Mouse (Mus musculus) forebrain, embryonic 10.5 days (tissue): Measurements from ENCODE around the gene N4bp2l2. TPM values are rescaled to one million over a fixed set of nuclear protein-coding genes. Genes with fewer than 3 reads are reported as not detected.

ENCODE experiments used
- DNase-seq: peaks from one replicate; pipeline ENCODE4 v3.0.0-alpha.2; 2017; ENCODE audit warnings: low spot score; ENCODE audit errors: extremely low spot score
- H3K27ac ChIP-seq: fragments of 300-500 bp; sonication (generic); 2 replicates; pipeline ENCODE4 v1.5.1; 2016; ENCODE audit warnings: mild to moderate bottlenecking
- H3K27me3 ChIP-seq: fragments of 300-500 bp; sonication (generic); 2 replicates; pipeline ENCODE4 v1.6.1; 2016; ENCODE audit warnings: mild to moderate bottlenecking; ENCODE audit not compliant: poor library complexity, severe bottlenecking
- H3K36me3 ChIP-seq: fragments of 300-500 bp; sonication (generic); replicated peaks from 2 replicates; pipeline ENCODE4 v1.6.1; 2016; ENCODE audit warnings: mild to moderate bottlenecking, moderate library complexity
- H3K4me1 ChIP-seq: fragments of 300-500 bp; sonication (generic); 2 replicates; pipeline ENCODE4 v1.6.1; 2016
- H3K4me3 ChIP-seq: fragments of 300-500 bp; sonication (generic); 2 replicates; pipeline ENCODE4 v1.5.1; 2016; ENCODE audit warnings: mild to moderate bottlenecking, moderate library complexity
- H3K9me3 ChIP-seq: fragments of 300-500 bp; sonication (generic); 2 replicates; pipeline ENCODE4 v1.6.1; 2016; ENCODE audit warnings: mild to moderate bottlenecking, moderate library complexity
- WGBS: fragments of 180-500 bp; shearing (Covaris S2); methylation state at CpG from one replicate; pipeline ENCODE4 v1.1.7; 2016; 5-methylcytosine and 5-hydroxymethylcytosine counted together
- polyA plus RNA-seq: library from polyadenylated mRNA; unstranded; fragments of >200 nt; fragmentation: Nextera tagmentation; extraction: Ambion mirVana; gene quantifications from 2 replicates; pipeline ENCODE4 v1.2.1, GENCODE M21; 2016

Gene N4bp2l2
- polyA plus RNA-seq, 1 experiment from 2014 or later = 33.3 TPM

DNA sequence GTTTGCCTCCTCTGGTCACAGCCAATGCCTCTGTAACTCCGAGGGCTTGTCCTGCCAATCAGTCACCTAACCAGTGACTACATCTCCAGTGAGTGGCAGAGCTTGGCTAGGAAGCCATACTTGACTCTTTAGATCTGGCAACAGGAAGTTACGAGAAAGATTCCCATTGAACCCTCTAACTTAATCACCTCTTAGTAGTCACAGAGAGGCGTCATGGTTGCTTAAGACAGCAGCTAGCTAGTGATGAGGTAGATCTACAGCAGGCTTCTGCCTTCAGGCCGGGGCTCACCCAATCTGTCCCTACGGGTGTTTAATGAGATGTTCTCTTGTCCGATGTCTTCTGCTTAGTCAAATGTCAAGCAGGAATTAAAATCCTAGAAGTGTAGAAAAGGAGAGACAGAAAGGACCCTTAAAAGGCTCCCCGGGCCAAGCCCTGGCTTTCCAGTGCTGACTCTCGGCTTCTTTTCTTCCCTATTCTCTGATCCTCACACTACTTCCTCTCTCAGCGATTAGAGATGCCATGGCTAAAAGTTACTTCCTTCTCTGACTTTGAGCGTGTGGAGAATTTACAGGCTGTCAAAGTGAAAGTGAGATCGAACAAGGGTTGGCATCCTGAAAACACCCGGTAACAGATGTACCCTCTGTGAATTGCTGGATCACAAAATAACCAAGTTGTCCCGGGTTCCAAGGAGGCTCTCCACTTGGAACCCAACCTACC, 73.6 kb downstream of the N4bp2l2 start:
- no peak for DNase-seq
- peak overlapping the region; percentile 79; the same call in 1 of the 2 replicates for H3K4me3 ChIP-seq
- no peak overlapping the region for H3K27ac ChIP-seq
- H3K4me1 ChIP-seq = peaks cover 24% of the 10 kb centered on the region
- H3K27me3 ChIP-seq = peaks cover 57% of the 10 kb centered on the region
- H3K36me3 ChIP-seq = no peaks in the 10 kb centered on the region
- H3K9me3 ChIP-seq = no peaks in the 10 kb centered on the region
- WGBS = 77% methylated on average over 13 of the region's 13 CpGs

DNA sequence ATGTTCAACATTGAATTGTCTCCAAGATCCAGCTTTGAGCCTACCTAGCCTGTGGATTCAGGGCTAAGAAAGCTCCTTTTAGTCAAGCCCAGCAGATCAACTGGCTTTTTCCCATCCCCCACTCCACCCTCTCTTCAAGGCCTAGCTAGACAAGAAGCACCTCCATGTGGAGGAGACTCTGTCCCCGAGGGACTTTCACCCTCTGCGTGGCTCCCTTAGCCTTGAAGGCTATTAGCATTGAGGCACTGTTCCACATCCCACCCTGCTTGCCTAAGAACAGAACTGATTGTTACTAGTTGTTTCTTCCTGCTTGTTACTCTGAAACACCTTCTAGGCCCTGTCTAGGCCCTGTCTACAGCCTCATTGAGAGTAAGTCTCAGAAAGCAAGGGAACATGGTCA, 76.0 kb downstream of the N4bp2l2 start:
- Histone ChIP-seq H3K27me3 (peaks cover 33% of the 10 kb centered on the region), H3K4me3 (no peak overlapping the region), H3K27ac (no peak overlapping the region), H3K9me3 (no peaks in the 10 kb centered on the region), H3K4me1 (peaks cover 19% of the 10 kb centered on the region), H3K36me3 (no peaks in the 10 kb centered on the region)
- DNase-seq = no peak
- whole genome bisulfite sequencing = 76% methylated on average over 2 of the region's 2 CpGs

DNA sequence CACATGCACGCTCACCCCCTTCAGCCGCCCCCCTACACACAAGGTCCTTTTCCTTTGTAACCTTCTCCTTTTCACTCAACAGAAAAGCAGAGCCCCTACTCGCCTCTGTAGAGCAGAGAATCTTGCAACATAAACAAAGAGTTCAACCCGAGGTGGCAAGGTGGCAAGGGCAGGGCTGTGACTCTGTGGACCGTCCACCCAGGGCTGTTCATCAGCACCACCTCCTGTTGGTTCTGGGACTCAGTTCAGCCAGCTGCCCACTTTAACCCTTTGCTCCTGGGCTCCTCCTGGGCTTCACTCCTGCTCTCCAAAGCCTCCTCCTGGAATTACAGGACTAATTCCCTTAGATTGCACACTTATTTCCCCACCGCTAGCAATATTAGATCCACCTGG, 81.7 kb downstream of the N4bp2l2 start:
- DNase-seq = no peak
- no peak overlapping the region for H3K4me3 ChIP-seq
- H3K27me3 ChIP-seq = no peaks in the 10 kb centered on the region
- H3K9me3 ChIP-seq = no peaks in the 10 kb centered on the region
- WGBS = 69% methylated on average over 6 of the region's 6 CpGs
- H3K4me1 ChIP-seq = no peaks in the 10 kb centered on the region
- no peaks in the 10 kb centered on the region for H3K36me3 ChIP-seq
- no peak overlapping the region for H3K27ac ChIP-seq

DNA sequence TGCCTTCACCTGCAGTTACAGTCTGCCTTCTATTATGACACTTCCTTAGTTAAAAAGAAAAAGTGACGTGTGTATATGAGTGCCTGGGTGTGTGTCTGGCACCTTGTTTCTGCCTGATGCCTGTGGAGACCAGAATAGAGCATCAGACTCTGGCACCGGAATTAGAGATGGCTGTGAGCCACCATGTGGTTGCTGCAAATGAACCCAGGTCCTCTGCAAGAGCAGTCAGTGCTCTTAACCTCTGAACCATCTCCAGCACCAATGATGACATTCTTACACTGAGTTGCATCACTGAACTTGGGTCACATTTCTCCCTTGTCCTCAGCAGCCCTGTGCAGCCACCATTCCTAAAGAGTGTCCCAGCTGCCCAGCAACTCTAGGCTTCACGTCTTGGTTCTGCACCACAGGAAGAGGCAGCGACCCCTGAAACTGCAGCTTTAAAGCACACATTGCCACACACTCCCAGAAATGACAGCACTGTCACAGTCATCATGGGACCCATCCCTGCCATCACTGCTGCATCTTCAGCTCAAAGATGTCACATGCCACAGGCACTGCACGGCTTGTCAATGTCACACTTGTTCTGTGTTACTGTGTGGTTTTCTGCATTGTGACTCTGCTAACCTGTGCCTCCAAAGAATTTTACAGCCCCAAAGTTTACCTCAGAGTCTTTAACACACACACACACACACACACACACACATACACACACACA, 82.2 kb downstream of the N4bp2l2 start:
- Histone ChIP-seq H3K27ac (no peak overlapping the region), H3K36me3 (no peaks in the 10 kb centered on the region), H3K4me1 (no peaks in the 10 kb centered on the region), H3K4me3 (no peak overlapping the region), H3K27me3 (no peaks in the 10 kb centered on the region), H3K9me3 (no peaks in the 10 kb centered on the region)
- 85% methylated on average over 5 of the region's 5 CpGs for WGBS
- no peak for DNase-seq

DNA sequence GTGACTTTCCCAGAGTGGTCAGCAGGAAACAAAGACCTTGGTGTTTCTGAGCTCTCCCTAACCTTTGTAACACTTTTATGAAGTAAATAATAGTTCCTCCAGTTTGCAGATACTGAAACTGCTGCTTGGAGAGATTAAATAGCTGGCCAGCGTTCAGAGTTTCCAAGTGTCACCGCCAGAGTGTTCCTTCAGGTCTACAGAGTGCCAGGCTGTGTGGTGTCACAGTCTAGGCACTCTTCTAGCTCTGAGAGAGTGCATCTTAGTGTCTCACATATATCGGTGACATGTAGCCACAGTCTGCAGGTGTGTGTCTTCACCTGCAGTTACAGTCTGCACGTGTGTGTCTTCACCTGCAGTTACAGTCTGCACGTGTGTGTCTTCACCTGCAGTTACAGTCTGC, 82.8 kb downstream of the N4bp2l2 start:
- 87% methylated on average over 5 of the region's 5 CpGs for WGBS
- no peaks in the 10 kb centered on the region for H3K4me1 ChIP-seq
- H3K4me3 ChIP-seq = no peak overlapping the region
- H3K36me3 ChIP-seq = no peaks in the 10 kb centered on the region
- no peak overlapping the region for H3K27ac ChIP-seq
- no peaks in the 10 kb centered on the region for H3K27me3 ChIP-seq
- DNase-seq = no peak
- H3K9me3 ChIP-seq = no peaks in the 10 kb centered on the region

DNA sequence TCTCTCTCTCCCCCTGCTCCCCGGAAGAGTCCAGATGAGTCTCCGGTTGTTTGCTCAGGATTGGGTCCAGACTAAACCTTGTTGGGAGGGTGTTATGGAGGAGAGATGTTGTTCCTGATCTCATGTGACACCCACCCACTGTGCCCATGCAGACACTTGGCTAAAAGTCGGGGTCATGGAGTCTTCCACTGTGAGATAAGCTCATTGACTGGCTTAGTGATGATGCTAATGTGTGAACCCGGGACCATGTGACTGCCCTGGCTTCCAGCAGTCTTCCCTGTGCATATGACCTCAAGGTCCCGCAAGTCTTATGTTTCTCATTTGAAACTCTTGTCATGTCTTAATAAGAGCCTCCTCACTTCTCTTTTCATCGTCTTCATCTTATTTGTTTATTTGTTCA, 84.8 kb downstream of the N4bp2l2 start:
- Histone ChIP-seq H3K27me3 (no peaks in the 10 kb centered on the region), H3K36me3 (no peaks in the 10 kb centered on the region), H3K9me3 (no peaks in the 10 kb centered on the region), H3K4me3 (no peak overlapping the region), H3K27ac (no peak overlapping the region), H3K4me1 (no peaks in the 10 kb centered on the region)
- DNase-seq = no peak
- WGBS = 75% methylated on average over 6 of the region's 6 CpGs

DNA sequence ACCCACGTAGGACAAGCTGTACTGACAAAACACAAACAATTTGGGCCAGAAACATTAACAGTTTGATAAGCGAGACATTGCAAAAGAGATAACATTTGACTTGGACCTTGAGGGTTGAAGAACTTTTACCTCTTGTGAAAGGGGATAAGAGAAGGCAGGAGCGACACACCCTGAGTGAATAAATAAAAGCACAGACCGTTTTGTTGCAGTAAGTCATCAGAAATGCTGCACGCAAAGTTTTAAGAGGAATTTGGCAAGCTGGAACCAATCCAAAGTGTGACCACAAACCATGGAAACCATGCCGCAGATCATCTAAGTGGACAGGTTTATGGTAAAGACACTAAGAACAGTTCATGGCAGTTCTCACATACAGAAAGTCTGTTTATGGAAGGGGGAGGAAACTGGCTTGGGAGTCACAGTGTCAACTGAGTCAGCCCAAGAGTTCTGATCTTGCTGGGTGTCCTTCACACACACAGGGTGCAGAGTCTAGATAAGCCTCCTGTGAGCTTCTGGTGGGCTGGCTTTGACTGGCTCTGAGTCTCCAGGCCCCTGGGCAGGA, 87.3 kb downstream of the N4bp2l2 start:
- 91% methylated on average over 6 of the region's 6 CpGs for WGBS
- H3K27me3 ChIP-seq = no peaks in the 10 kb centered on the region
- no peak for DNase-seq
- H3K9me3 ChIP-seq = no peaks in the 10 kb centered on the region
- H3K4me1 ChIP-seq = no peaks in the 10 kb centered on the region
- no peaks in the 10 kb centered on the region for H3K36me3 ChIP-seq
- no peak overlapping the region for H3K27ac ChIP-seq
- no peak overlapping the region for H3K4me3 ChIP-seq

DNA sequence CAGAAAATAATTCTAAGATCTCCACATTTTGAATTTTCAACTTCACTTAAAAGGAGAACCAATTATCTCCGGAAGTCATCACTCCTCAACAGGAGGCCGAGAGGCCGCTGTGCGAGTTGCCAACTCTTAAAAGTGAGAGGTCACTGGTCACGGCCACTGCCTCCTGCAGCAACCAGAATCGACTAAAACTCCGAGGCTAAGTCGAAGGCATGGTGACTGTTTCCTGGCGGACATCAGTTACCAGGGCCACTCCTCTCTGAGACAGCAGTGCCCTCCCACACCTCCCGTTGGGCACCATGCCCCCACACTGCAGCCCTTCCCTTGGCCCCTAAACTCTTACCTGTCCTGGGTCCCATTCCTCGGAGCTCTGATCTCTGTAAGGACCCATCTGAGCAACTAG, 89.2 kb downstream of the N4bp2l2 start:
- DNase-seq = no peak
- 88% methylated on average over 11 of the region's 11 CpGs for WGBS
- Histone ChIP-seq H3K9me3 (no peaks in the 10 kb centered on the region), H3K27me3 (no peaks in the 10 kb centered on the region), H3K27ac (no peak overlapping the region), H3K4me3 (no peak overlapping the region), H3K36me3 (peaks cover 17% of the 10 kb centered on the region), H3K4me1 (no peaks in the 10 kb centered on the region)

DNA sequence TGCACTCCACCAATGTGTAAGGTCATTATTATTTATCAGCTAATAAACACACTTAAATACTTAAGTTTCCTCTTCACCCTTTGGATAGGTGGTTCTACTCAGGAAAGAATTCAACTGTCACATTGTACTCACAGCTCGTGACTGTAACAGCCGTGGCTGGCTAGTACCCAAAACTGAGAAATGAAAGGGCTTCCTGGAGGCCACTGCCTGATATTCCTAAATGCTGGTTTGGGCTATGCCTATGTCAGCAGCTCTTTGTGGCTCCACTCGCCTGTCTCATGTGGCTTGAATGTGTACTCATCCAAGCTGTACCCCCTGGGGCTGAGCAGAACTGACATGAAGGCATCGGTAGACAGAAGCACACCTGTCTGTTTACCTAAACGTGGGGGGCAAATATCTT, 91.1 kb downstream of the N4bp2l2 start:
- H3K27me3 ChIP-seq = no peaks in the 10 kb centered on the region
- 83% methylated on average over 5 of the region's 5 CpGs for WGBS
- H3K27ac ChIP-seq = no peak overlapping the region
- DNase-seq = no peak
- no peaks in the 10 kb centered on the region for H3K4me1 ChIP-seq
- H3K36me3 ChIP-seq = peaks cover 35% of the 10 kb centered on the region
- H3K9me3 ChIP-seq = no peaks in the 10 kb centered on the region
- H3K4me3 ChIP-seq = no peak overlapping the region

DNA sequence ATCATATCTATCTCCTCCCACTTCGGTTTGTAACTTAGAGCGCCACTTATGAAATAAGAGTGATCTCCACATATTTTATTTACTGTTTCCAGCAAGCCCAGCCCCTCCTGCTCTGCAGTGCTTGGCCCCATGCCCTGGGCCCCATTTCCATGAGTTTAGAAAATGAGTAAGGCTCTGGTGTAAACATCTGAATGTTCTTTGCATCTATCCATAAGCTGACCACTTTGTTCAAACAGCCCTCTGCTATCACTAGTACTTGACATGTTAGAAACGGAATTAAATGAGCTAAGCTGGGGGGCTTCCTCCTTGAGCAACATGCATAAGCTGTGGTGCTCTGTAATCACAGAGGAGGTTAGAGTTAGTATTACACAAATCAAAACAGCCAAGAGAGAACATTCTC, 91.6 kb downstream of the N4bp2l2 start:
- no peaks in the 10 kb centered on the region for H3K9me3 ChIP-seq
- H3K4me1 ChIP-seq = no peaks in the 10 kb centered on the region
- H3K27me3 ChIP-seq = no peaks in the 10 kb centered on the region
- H3K4me3 ChIP-seq = no peak overlapping the region
- peaks cover 40% of the 10 kb centered on the region for H3K36me3 ChIP-seq
- no peak overlapping the region for H3K27ac ChIP-seq
- WGBS = 97% methylated on average over 3 of the region's 3 CpGs
- DNase-seq = no peak

DNA sequence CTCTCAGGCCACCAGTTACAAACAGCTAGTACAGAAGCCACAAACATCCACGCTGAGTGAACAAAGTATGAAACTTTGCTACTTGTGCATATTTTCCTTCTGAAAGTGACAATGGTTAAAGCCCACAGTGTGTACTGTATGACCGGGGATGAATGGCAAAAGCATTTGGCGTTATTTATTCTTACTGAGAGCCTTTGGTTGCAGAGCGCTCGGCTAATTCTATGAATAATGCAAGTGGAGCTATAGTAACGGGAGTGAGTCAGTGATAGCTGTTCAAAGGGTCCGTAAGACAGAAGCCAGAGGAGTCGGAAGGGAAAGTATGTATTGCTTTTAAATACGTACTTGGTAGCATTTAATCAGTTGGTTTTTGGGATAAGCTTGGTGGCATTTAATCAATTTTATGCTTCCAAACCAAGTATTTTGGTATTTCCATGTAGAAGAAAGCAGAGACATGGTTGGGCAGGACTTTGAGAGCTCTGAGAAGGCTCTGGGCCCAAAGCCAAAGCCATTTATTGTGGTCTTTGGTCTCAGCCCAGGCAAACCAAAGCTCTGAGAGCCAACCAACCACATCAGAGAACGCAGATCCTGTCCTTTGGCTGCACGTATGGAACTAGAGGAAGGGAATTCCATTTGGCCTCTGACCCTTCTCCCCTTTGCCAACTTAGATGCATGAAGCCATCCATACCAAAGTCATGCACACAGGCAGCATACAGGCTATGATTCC, 95.3 kb downstream of the N4bp2l2 start:
- peaks cover 76% of the 10 kb centered on the region for H3K36me3 ChIP-seq
- WGBS = 96% methylated on average over 11 of the region's 11 CpGs
- no peak overlapping the region for H3K4me3 ChIP-seq
- no peaks in the 10 kb centered on the region for H3K4me1 ChIP-seq
- H3K9me3 ChIP-seq = no peaks in the 10 kb centered on the region
- H3K27ac ChIP-seq = no peak overlapping the region
- no peak for DNase-seq
- H3K27me3 ChIP-seq = no peaks in the 10 kb centered on the region

DNA sequence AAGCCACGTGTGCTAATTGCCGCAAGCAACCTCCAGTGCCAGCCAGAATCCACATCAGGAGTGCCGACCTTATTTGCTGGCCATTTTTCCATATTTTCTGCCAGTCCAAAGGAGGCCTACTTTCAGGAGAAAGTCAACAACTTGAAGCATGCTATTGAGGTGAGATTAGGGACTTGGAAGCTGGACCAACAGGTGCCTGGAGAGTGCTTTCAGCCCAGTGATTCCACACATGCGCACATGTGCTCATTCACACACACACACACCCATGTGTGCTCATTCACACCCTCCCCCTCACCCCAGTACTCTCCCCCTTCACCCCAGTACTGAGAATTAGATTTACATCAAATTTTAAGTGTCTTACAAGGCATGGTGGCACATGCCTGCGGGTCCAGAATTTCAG, 99.0 kb downstream of the N4bp2l2 start:
- Histone ChIP-seq H3K27ac (no peak overlapping the region), H3K36me3 (peaks cover 96% of the 10 kb centered on the region), H3K9me3 (no peaks in the 10 kb centered on the region), H3K27me3 (no peaks in the 10 kb centered on the region), H3K4me1 (no peaks in the 10 kb centered on the region), H3K4me3 (no peak overlapping the region)
- WGBS = 94% methylated on average over 5 of the region's 5 CpGs
- no peak for DNase-seq

DNA sequence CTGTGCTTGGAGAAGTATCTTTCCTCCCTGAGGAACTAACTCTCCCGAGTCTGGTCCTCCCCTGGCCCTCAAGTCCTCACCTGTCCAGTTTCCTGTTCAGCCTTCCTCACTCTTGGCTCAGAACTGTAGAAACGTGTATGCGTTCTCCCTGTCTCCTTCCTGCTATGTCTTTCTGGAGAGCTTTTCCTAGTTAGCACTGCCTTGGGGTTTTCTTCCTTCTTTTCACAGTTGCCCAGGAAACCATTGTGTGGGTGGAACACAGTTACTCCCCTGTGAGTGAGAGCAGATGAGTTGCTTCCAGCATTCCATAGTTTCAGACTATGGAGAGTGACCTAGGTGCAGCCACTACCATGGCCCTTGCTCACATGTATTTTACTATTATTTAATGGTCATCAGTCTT, 99.8 kb downstream of the N4bp2l2 start:
- no peaks in the 10 kb centered on the region for H3K4me1 ChIP-seq
- peaks cover 97% of the 10 kb centered on the region for H3K36me3 ChIP-seq
- no peaks in the 10 kb centered on the region for H3K9me3 ChIP-seq
- WGBS = 76% methylated on average over 3 of the region's 3 CpGs
- H3K4me3 ChIP-seq = no peak overlapping the region
- DNase-seq = no peak
- H3K27me3 ChIP-seq = no peaks in the 10 kb centered on the region
- H3K27ac ChIP-seq = no peak overlapping the region
